Comparison of ENCODE assay signal across 22 mouse cellular contexts in the genomic region with DNA sequence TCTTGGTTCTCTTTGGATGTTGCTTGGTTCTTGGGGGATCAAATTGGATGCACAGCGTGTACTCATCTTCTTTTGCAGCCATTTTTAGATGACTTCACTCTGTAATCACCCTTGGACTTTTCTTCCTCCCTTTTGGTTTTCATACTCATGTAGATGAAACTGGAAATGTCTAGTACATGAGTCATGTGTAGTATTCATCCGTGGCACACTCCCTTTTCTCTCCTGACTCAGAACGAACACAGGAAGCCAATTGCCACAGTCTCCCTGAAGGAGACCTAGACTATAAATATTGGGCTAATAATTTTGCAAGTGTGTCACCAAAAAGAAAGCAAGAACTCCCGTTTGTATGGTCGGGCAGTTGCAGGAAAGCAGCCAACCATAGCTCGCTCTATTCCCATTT.
DNase-seq lines count a peak whose midpoint lies in the region; ATAC-seq and TF ChIP-seq lines count a peak whose summit lies in the region.
"Had no signal": no experiment of that assay in that cellular context is flagged by ENCODE, and none has a peak within 500 bp of the region (broad histone marks: within the 10 kb centered on the region; RNA-seq: fewer than 3 reads in every experiment).

No protein-coding gene starts in this region.

- no peak overlapping the region for H3ac ChIP-seq in C2C12 (ENCODE audit: control insufficient read depth, insufficient read length, low read depth)
- no peak overlapping the region for H3ac ChIP-seq in myocyte (ENCODE audit: control insufficient read depth, insufficient read length)

- POLR2A ChIA-PET in Patski (lab: Charles Lee): no interaction called here

- DNase-seq in 3134 (ENCODE audit: extremely low read depth, insufficient read length, low spot score) (peak; percentile 68), Patski (ENCODE audit: low read depth, low spot score) (peak; percentile 28)
- no peak for DNase-seq in layer of hippocampus, postnatal 25 days (ENCODE audit: extremely low spot score in 1 of 2, low spot score in 1 of 2)
- no peak for DNase-seq in spleen, adult 18-20 months
- DNase-seq: adrenal gland, postnatal 25 days; B cell, adult 2 months; cerebellum, adult 2 months; cerebellum, postnatal 10 days; embryo, embryonic 11 days; gastrocnemius, postnatal 14 days; heart, adult 2 months; heart, postnatal 14 days had no signal

- in situ Hi-C loops in Patski (cut with MboI; ENCODE audit: low pct_unique_long_range_greater_than_20kb): no loop called here

- H3K36me3 ChIP-seq in C2C12 (ENCODE audit: control insufficient read depth, insufficient read depth) (no peaks in the 10 kb centered on the region), myocyte (ENCODE audit: control insufficient read depth, insufficient read depth) (no peaks in the 10 kb centered on the region)
- H3K36me3 ChIP-seq: embryonic facial prominence, embryonic 15.5 days; forebrain, embryonic 12.5 days; heart, embryonic 15.5 days; intestine, embryonic 15.5 days had no signal

- CTCF ChIA-PET in Patski (lab: Charles Lee): no interaction called here

- no peaks in the 10 kb centered on the region for H3K79me3 ChIP-seq in C2C12 (ENCODE audit: low read depth)

- no peak for TF ChIP-seq POLR2A in myocyte (IDR thresholded peaks at IDR 0.05; ENCODE audit: insufficient read length, low read depth)

- peak overlapping the region; percentile 44 for H3K4me2 ChIP-seq in myocyte (ENCODE audit: low read depth)
- H3K4me2 ChIP-seq: embryonic facial prominence, embryonic 15.5 days; forebrain, embryonic 12.5 days; heart, embryonic 11.5 days; heart, embryonic 15.5 days; hindbrain, embryonic 14.5 days; intestine, embryonic 15.5 days had no signal

- TF ChIP-seq CTCF in C2C12 (IDR thresholded peaks at IDR 0.05; ENCODE audit: control insufficient read depth, insufficient read depth, insufficient read length) (no peak), Patski (IDR thresholded peaks at IDR 0.05) (no peak)

- H3K27me3 ChIP-seq in C2C12 (ENCODE audit: control insufficient read depth, insufficient read depth, insufficient read length) (no peaks in the 10 kb centered on the region), Patski (no peaks in the 10 kb centered on the region), myocyte (ENCODE audit: control insufficient read depth, insufficient read depth, insufficient read length) (no peaks in the 10 kb centered on the region)
- H3K27me3 ChIP-seq: embryonic facial prominence, embryonic 15.5 days; forebrain, embryonic 12.5 days; heart, embryonic 15.5 days; intestine, embryonic 15.5 days had no signal

- ATAC-seq in Patski: peak; percentile 94
- no peak for ATAC-seq in megakaryocyte progenitor cell, adult 5-6 weeks (replicated peaks; ENCODE audit: poor library complexity)
- ATAC-seq: forebrain, embryonic 16.5 days; intestine, embryonic 15.5 days had no signal

- no peaks in the 10 kb centered on the region for H3K79me2 ChIP-seq in C2C12 (ENCODE audit: control insufficient read depth, insufficient read depth)
- H3K79me2 ChIP-seq in myocyte (ENCODE audit: control insufficient read depth, insufficient read depth): no peaks in the 10 kb centered on the region

- H3K4me3 ChIP-seq in C2C12 (ENCODE audit: insufficient read depth, poor library complexity, severe bottlenecking) (no peak overlapping the region), myocyte (no peak overlapping the region)
- H3K4me3 ChIP-seq: embryonic facial prominence, embryonic 15.5 days; forebrain, embryonic 12.5 days; heart, adult 2 months; heart, embryonic 15.5 days; intestine, embryonic 15.5 days had no signal

TF ChIP-seq in C2C12, 6 proteins besides CTCF, POLR2A, EP300 and RAD21:
- TF ChIP-seq FOSL1 (IDR thresholded peaks at IDR 0.05; ENCODE audit: insufficient read depth, low read length, poor library complexity, severe bottlenecking) (peak; percentile 74), CEBPB (IDR thresholded peaks at IDR 0.05; ENCODE audit: low read depth) (peak; percentile 27), MYOD1 (IDR thresholded peaks at IDR 0.05; ENCODE audit: control insufficient read depth, insufficient read length, low read depth) (no peak)

TF ChIP-seq in myocyte, 11 proteins besides CTCF, POLR2A, EP300 and RAD21:
- TF ChIP-seq TCF3 (IDR thresholded peaks at IDR 0.05; ENCODE audit: insufficient read length, low read depth) (no peak), CEBPB (IDR thresholded peaks at IDR 0.05; ENCODE audit: insufficient read depth, poor library complexity, severe bottlenecking) (no peak)

Comparison
In these comparisons a context has a peak if more than half of its experiments do, and no peak if none do; other contexts are left out.
1. DNase-seq: peak in 3134 (single experiment) and Patski (single experiment); none in layer of hippocampus, postnatal 25 days (0 of 2) and spleen, adult 18-20 months (0 of 2).